Mouse (Mus musculus): ENCODE measurements around the gene Ccdc170. TPM values are rescaled to one million over a fixed set of nuclear protein-coding genes. Genes with fewer than 3 reads are reported as not detected.

The Ccdc170 gene
- polyA plus RNA-seq, 1 experiment from 2014 or later: not detected

GRCm38 (mm10) chr10:4611386-4612155 lies 129.3 kb downstream of the Ccdc170 start, which contains the start of gene Esr1:
Gene Esr1 (plus strand): TSS chr10:4611593.
- no peak for DNase-seq (ENCODE audit: low spot score)
- Histone ChIP-seq H3K27ac (replicated peaks) (no peak within 1 kb of the TSS), H3K36me3 (no peaks in the 10 kb centered on the region), H3K4me1 (0 out of 2 replicates have a peak, but pooled peaks cover 3% of the 10 kb centered on the region), H3K9me3 (replicated peaks) (0 out of 2 replicates have a peak, but pooled peaks cover 5% of the 10 kb centered on the region), H3K27me3 (ENCODE audit: low read depth, poor library complexity, severe bottlenecking) (no peaks in the 10 kb centered on the region), H3K4me3 (no peak within 1 kb of the TSS)
- WGBS: 54% methylated on average over 13 of the region's 13 CpGs

Other genes with a start within 250 kb of the Ccdc170 start
- 30.9 and 40.7 TPM in 2 replicates for gene Akap12, start 216.1 kb upstream of the Ccdc170 start, polyA plus RNA-seq (2016; fragmentation: Nextera tagmentation; extraction: Ambion mirVana)
- gene Zbtb2, start 94.4 kb upstream of the Ccdc170 start, polyA plus RNA-seq (2016; fragmentation: Nextera tagmentation; extraction: Ambion mirVana): 21.3 and 21.7 TPM in 2 replicates
- 48.9 and 49.4 TPM in 2 replicates for gene Rmnd1, start 50.1 kb upstream of the Ccdc170 start, polyA plus RNA-seq (2016; fragmentation: Nextera tagmentation; extraction: Ambion mirVana)
- 29.0 and 32.0 TPM in 2 replicates for gene Armt1, start 50.0 kb upstream of the Ccdc170 start, polyA plus RNA-seq (2016; fragmentation: Nextera tagmentation; extraction: Ambion mirVana)
- gene Esr1, start 129.1 kb downstream of the Ccdc170 start, polyA plus RNA-seq (2016; fragmentation: Nextera tagmentation; extraction: Ambion mirVana): 0.14 TPM in 1 of 2 replicates, not detected in the other